Comparison of ENCODE assay signal across 33 mouse cellular contexts in genomic region chr2:162657541-162657940, GRCm38 (mm10). TPM values are rescaled to one million over a fixed set of nuclear protein-coding genes. Genes with fewer than 3 reads are reported as not detected.
DNase-seq lines count a peak whose midpoint lies in the region; ATAC-seq and TF ChIP-seq lines count a peak whose summit lies in the region.
"Had no signal": no experiment of that assay in that cellular context is flagged by ENCODE, and none has a peak within 500 bp of the region (broad histone marks: within the 10 kb centered on the region; RNA-seq: fewer than 3 reads in every experiment).

No protein-coding gene starts in this region.

- no peak for TF ChIP-seq CTCF in brain, embryonic 14.5 days (IDR thresholded peaks at IDR 0.05; ENCODE audit: borderline replicate concordance, extremely low read depth, insufficient read depth, insufficient read length)
- no peak for TF ChIP-seq CTCF in left cerebral cortex, adult 2 months (IDR thresholded peaks at IDR 0.05)

- no peak for TF ChIP-seq POLR2A in brain, embryonic 14.5 days (IDR thresholded peaks at IDR 0.05; ENCODE audit: borderline replicate concordance, extremely low read depth, insufficient read depth, insufficient read length, poor library complexity, severe bottlenecking)

- H3K27me3 ChIP-seq in forebrain, embryonic 15.5 days, result peaks cover 39% of the 10 kb centered on the region
- H3K27me3 ChIP-seq in forebrain, embryonic 12.5 days, result peaks cover 63% of the 10 kb centered on the region
- H3K27me3 ChIP-seq in hindbrain, embryonic 15.5 days, result no peaks in the 10 kb centered on the region
- peaks cover 67% of the 10 kb centered on the region for H3K27me3 ChIP-seq in hindbrain, embryonic 10.5 days (ENCODE audit: insufficient read depth, poor library complexity, severe bottlenecking)
- H3K27me3 ChIP-seq in midbrain, embryonic 15.5 days (replicated peaks), result peaks cover 14% of the 10 kb centered on the region; the same call in 1 of the 2 replicates

- H3K9me3 ChIP-seq in forebrain, embryonic 15.5 days, result no peaks in the 10 kb centered on the region
- no peaks in the 10 kb centered on the region for H3K9me3 ChIP-seq in forebrain, embryonic 12.5 days
- H3K9me3 ChIP-seq in hindbrain, embryonic 15.5 days, result no peaks in the 10 kb centered on the region
- H3K9me3 ChIP-seq in hindbrain, embryonic 10.5 days, result no peaks in the 10 kb centered on the region
- H3K9me3 ChIP-seq in midbrain, embryonic 15.5 days, result no peaks in the 10 kb centered on the region
- H3K9me3 ChIP-seq: embryonic facial prominence, embryonic 12.5 days; heart, embryonic 13.5 days; intestine, embryonic 15.5 days; stomach, embryonic 15.5 days had no signal

- no peak for DNase-seq in hindbrain, embryonic 10.5 days (ENCODE audit: low spot score)
- DNase-seq in brain, embryonic 14.5 days (ENCODE audit: low read depth), result peak; percentile 72
- DNase-seq in left cerebral cortex, adult 2 months (ENCODE audit: extremely low spot score in 1 of 2, low spot score in 2 of 2), result no peak
- DNase-seq in left cerebral cortex, postnatal 10 days (ENCODE audit: extremely low spot score in 1 of 2, low spot score in 2 of 2), result no peak
- DNase-seq: adrenal gland, postnatal 10 days; cerebellum, adult 11 months; cerebellum, adult 9-10 months; cerebellum, postnatal 36 days; embryo, embryonic 11 days; gastrocnemius, postnatal 10 days; heart, postnatal 10 days; kidney, adult 2 months; kidney, postnatal 36 days; layer of hippocampus, postnatal 36 days; liver; lung, adult 2 months; lung, postnatal 10 days; right cerebral cortex, postnatal 14 days; thymus, adult 18-20 months; thymus, postnatal 25 days had no signal

- intact Hi-C loops in left cerebral cortex, adult 2 months (cut with DNase I), result loop anchor here (5.0 kb wide), 3 partner anchors 360 to 1185 kb away; no protein-coding TSS in a partner anchor
- intact Hi-C loops in left cerebral cortex, postnatal 10 days (cut with DNase I), result no loop called here

- H3K4me2 ChIP-seq in forebrain, embryonic 15.5 days (replicated peaks), result 0 out of 2 replicates have a peak overlapping the region, but pooled peaks have one; percentile 2
- no peak overlapping the region for H3K4me2 ChIP-seq in forebrain, embryonic 12.5 days
- peak overlapping the region; percentile 87 for H3K4me2 ChIP-seq in hindbrain, embryonic 15.5 days
- H3K4me2 ChIP-seq in midbrain, embryonic 15.5 days, result peak overlapping the region; percentile 99
- H3K4me2 ChIP-seq: heart, embryonic 13.5 days; intestine, embryonic 15.5 days; stomach, embryonic 15.5 days had no signal

- H3K4me3 ChIP-seq in forebrain, embryonic 15.5 days, result no peak overlapping the region
- no peak overlapping the region for H3K4me3 ChIP-seq in forebrain, embryonic 12.5 days (replicated peaks)
- H3K4me3 ChIP-seq in hindbrain, embryonic 15.5 days, result peak overlapping the region; percentile 72; the same call in 1 of the 2 replicates
- H3K4me3 ChIP-seq in hindbrain, embryonic 10.5 days, result no peak overlapping the region
- H3K4me3 ChIP-seq in midbrain, embryonic 15.5 days, result peak overlapping the region; percentile 80
- no peak overlapping the region for H3K4me3 ChIP-seq in left cerebral cortex, adult 2 months
- H3K4me3 ChIP-seq: embryonic facial prominence, embryonic 12.5 days; heart, embryonic 13.5 days; intestine, embryonic 15.5 days; stomach, embryonic 15.5 days had no signal

- no peaks in the 10 kb centered on the region for H3K36me3 ChIP-seq in forebrain, embryonic 15.5 days
- no peaks in the 10 kb centered on the region for H3K36me3 ChIP-seq in forebrain, embryonic 12.5 days (replicated peaks)
- no peaks in the 10 kb centered on the region for H3K36me3 ChIP-seq in hindbrain, embryonic 15.5 days
- H3K36me3 ChIP-seq in hindbrain, embryonic 10.5 days, result no peaks in the 10 kb centered on the region
- no peaks in the 10 kb centered on the region for H3K36me3 ChIP-seq in midbrain, embryonic 15.5 days (replicated peaks)
- H3K36me3 ChIP-seq: embryonic facial prominence, embryonic 12.5 days; G1E; heart, embryonic 13.5 days; intestine, embryonic 15.5 days; stomach, embryonic 15.5 days had no signal

- peaks cover 39% of the 10 kb centered on the region for H3K4me1 ChIP-seq in forebrain, embryonic 15.5 days
- peaks cover 32% of the 10 kb centered on the region for H3K4me1 ChIP-seq in forebrain, embryonic 12.5 days
- H3K4me1 ChIP-seq in hindbrain, embryonic 15.5 days (replicated peaks), result peaks cover 43% of the 10 kb centered on the region
- H3K4me1 ChIP-seq in hindbrain, embryonic 10.5 days (replicated peaks), result peaks cover 38% of the 10 kb centered on the region
- H3K4me1 ChIP-seq in midbrain, embryonic 15.5 days, result peaks cover 42% of the 10 kb centered on the region

- no peak overlapping the region for H3K9ac ChIP-seq in forebrain, embryonic 15.5 days (replicated peaks)
- H3K9ac ChIP-seq in forebrain, embryonic 12.5 days, result no peak overlapping the region
- H3K9ac ChIP-seq in hindbrain, embryonic 15.5 days, result no peak overlapping the region
- H3K9ac ChIP-seq in midbrain, embryonic 15.5 days, result 0 out of 2 replicates have a peak overlapping the region, but pooled peaks have one; percentile 2
- H3K9ac ChIP-seq: embryonic facial prominence, embryonic 12.5 days; heart, embryonic 13.5 days; intestine, embryonic 15.5 days; liver, embryonic 14.5 days; stomach, embryonic 15.5 days had no signal

- no peak overlapping the region for H3K27ac ChIP-seq in forebrain, embryonic 15.5 days (replicated peaks)
- H3K27ac ChIP-seq in forebrain, embryonic 12.5 days, result no peak overlapping the region
- H3K27ac ChIP-seq in hindbrain, embryonic 15.5 days (replicated peaks), result 0 out of 2 replicates have a peak overlapping the region, but pooled peaks have one; percentile 2
- H3K27ac ChIP-seq in hindbrain, embryonic 10.5 days, result no peak overlapping the region
- peak overlapping the region; percentile 10 for H3K27ac ChIP-seq in midbrain, embryonic 15.5 days
- H3K27ac ChIP-seq in left cerebral cortex, adult 2 months, result no peak overlapping the region
- H3K27ac ChIP-seq: embryonic facial prominence, embryonic 12.5 days; heart, embryonic 13.5 days; intestine, embryonic 15.5 days; liver, embryonic 14.5 days; macrophage; stomach, embryonic 15.5 days had no signal

- 43% methylated on average over 7 of the region's 7 CpGs for WGBS in forebrain, embryonic 15.5 days
- WGBS in forebrain, embryonic 12.5 days, result 73% methylated on average over 7 of the region's 7 CpGs
- WGBS in hindbrain, embryonic 15.5 days, result 26% methylated on average over 7 of the region's 7 CpGs
- WGBS in hindbrain, embryonic 10.5 days, result 60% methylated on average over 7 of the region's 7 CpGs
- 22% methylated on average over 7 of the region's 7 CpGs for WGBS in midbrain, embryonic 15.5 days

- no peak for ATAC-seq in forebrain, embryonic 15.5 days (replicated peaks)
- ATAC-seq in forebrain, embryonic 12.5 days (ENCODE audit: low FRiP score), result no peak
- ATAC-seq in hindbrain, embryonic 15.5 days (ENCODE audit: low FRiP score, low read depth), result no peak
- 0 out of 2 replicates have a peak, but pooled peaks have one; percentile 35 for ATAC-seq in midbrain, embryonic 15.5 days (replicated peaks)
- ATAC-seq: intestine, embryonic 15.5 days had no signal

RNA-seq across cellular contexts. Expression of gene Ptprt, which starts 3.4 kb away (rescaled TPM):
- polyA plus RNA-seq in forebrain, embryonic 15.5 days (2015; fragmentation: Nextera tagmentation; extraction: Ambion mirVana), result 7.2 and 8.2 TPM in 2 replicates
- polyA plus RNA-seq in forebrain, embryonic 12.5 days (2016; fragmentation: Nextera tagmentation; extraction: Ambion mirVana), result 1.2 and 1.9 TPM in 2 replicates
- polyA plus RNA-seq in hindbrain, embryonic 15.5 days (2015; fragmentation: Nextera tagmentation; extraction: Ambion mirVana), result 13.6 and 14.2 TPM in 2 replicates
- polyA plus RNA-seq in hindbrain, embryonic 10.5 days (2016; fragmentation: Nextera tagmentation; extraction: Ambion mirVana), result 0.86 and 1.7 TPM in 2 replicates
- polyA plus RNA-seq in brain, embryonic 14.5 days (2012; rRNA removed), result 5.7 and 14.8 TPM in 2 replicates
- polyA plus RNA-seq in midbrain, embryonic 15.5 days (2015; fragmentation: Nextera tagmentation; extraction: Ambion mirVana), result 14.8 and 15.0 TPM in 2 replicates
- 100 to 1,000 TPM; 101 to 103 TPM for total RNA-seq in left cerebral cortex, adult 2 months (2021)
- 100 to 1,000 TPM in 1 of 2 experiments, 10 to 100 TPM in 1; 93.5 to 101 TPM for total RNA-seq in left cerebral cortex, postnatal 10 days (2021)
- total RNA-seq: hematopoietic stem cell, adult 5-6 weeks; megakaryocyte-erythroid progenitor cell, adult 5-6 weeks had no signal
- polyA plus RNA-seq: G1E, macrophage had no signal

Comparison
In these comparisons a context has a peak if more than half of its experiments do, and no peak if none do; other contexts are left out.
1. H3K27ac ChIP-seq: peak in hindbrain, embryonic 15.5 days (single experiment) and midbrain, embryonic 15.5 days (single experiment); none in forebrain, embryonic 15.5 days (single experiment), forebrain, embryonic 12.5 days (single experiment), hindbrain, embryonic 10.5 days (single experiment) and left cerebral cortex, adult 2 months (single experiment).
2. H3K4me3 ChIP-seq: peak in hindbrain, embryonic 15.5 days (single experiment) and midbrain, embryonic 15.5 days (single experiment); none in forebrain, embryonic 15.5 days (single experiment), forebrain, embryonic 12.5 days (single experiment), hindbrain, embryonic 10.5 days (single experiment) and left cerebral cortex, adult 2 months (single experiment).